1 mouse cellular context compared by ENCODE assay signal in genomic region chr3:95027701-95028100, GRCm38 (mm10).
A peak's percentile ranks its signal among the peaks of the same experiment; 100 is the strongest.
TF ChIP-seq lines count a peak whose summit lies in the region.

No protein-coding gene starts in this region.

TF ChIP-seq in MEL, 35 proteins besides CTCF, POLR2A, EP300 and RAD21 (continued from another document):
- TF ChIP-seq GATA1 (IDR thresholded peaks at IDR 0.05; ENCODE audit: low read depth, low read length) = no peak
- no peak for TF ChIP-seq KAT2A (conservative IDR thresholded peaks at IDR 0.05; ENCODE audit: low read depth, low read length)
- TF ChIP-seq MYB (IDR thresholded peaks at IDR 0.05; ENCODE audit: low read depth, low read length) = no peak
- TF ChIP-seq GABPA (IDR thresholded peaks at IDR 0.05; ENCODE audit: low read depth, low read length) = no peak
- no peak for TF ChIP-seq NRF1 (IDR thresholded peaks at IDR 0.05; ENCODE audit: insufficient read depth, low read depth, low read length, poor library complexity, severe bottlenecking)
- no peak for TF ChIP-seq NELFE (IDR thresholded peaks at IDR 0.05; ENCODE audit: low read depth, low read length)
- TF ChIP-seq UBTF (IDR thresholded peaks at IDR 0.05; ENCODE audit: borderline replicate concordance, insufficient read depth, low read depth, low read length) = no peak
- TF ChIP-seq TAL1 (IDR thresholded peaks at IDR 0.05; ENCODE audit: low read length) = no peak
- TF ChIP-seq MXI1 (IDR thresholded peaks at IDR 0.05; ENCODE audit: low read depth, low read length) = peak; percentile 47; the same call in 1 of the 2 replicates
- TF ChIP-seq MAFK (IDR thresholded peaks at IDR 0.05; ENCODE audit: borderline replicate concordance, low read depth, low read length) = no peak
- no peak for TF ChIP-seq E2F4 (IDR thresholded peaks at IDR 0.05; ENCODE audit: borderline replicate concordance, low read depth, low read length)
- TF ChIP-seq ETS1 (IDR thresholded peaks at IDR 0.05; ENCODE audit: low read depth, low read length) = peak; percentile 80
- TF ChIP-seq USF1 (IDR thresholded peaks at IDR 0.05; ENCODE audit: low read depth, low read length) = peak; percentile 45; the same call in 1 of the 2 replicates
- TF ChIP-seq POLR2AphosphoS2 (IDR thresholded peaks at IDR 0.05; ENCODE audit: low read length) = no peak
- TF ChIP-seq POLR2AphosphoS5 (IDR thresholded peaks at IDR 0.05; ENCODE audit: borderline replicate concordance, low read depth, low read length) = peak; percentile 44; the same call in 1 of the 2 replicates
- TF ChIP-seq CHD2 (IDR thresholded peaks at IDR 0.05; ENCODE audit: low read length) = no peak
